Mouse (Mus musculus) frontal cortex, postnatal 36 days (tissue): ENCODE measurements at regions not wholly inside any gene's neighbourhood (a gene's known extent, or its start where the extent isn't known, plus 50 kb on each side); places are given as distances from the start of the nearest gene placed in this dataset.

Source experiments
- DNase-seq, 2 experiments: peaks; one replicate each; pipeline ENCODE4 v3.0.0; 2022; ENCODE audit warnings: low spot score in 2 of 2

DNA sequence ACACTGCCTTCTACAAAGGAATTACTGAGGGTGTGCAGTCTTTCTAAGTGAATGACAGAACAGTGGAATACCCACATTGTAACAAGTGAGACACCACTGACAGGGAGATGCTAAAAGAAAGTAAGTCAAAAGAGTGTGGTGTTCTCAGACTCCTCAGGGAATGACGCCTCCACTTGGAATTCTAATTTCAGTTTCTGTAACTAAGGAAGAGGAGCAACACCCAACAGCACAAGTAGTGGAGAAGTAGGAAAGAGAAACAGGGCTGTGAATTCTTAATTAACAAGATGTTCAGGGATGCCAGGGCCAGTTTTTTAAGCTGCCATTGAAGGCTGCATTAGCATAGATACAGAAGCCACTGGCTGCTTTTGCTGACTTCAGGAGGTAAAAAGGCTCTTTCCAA, 81.4 kb downstream of the Fscb start:
- DNase-seq, result peak; percentile 25 to 61

DNA sequence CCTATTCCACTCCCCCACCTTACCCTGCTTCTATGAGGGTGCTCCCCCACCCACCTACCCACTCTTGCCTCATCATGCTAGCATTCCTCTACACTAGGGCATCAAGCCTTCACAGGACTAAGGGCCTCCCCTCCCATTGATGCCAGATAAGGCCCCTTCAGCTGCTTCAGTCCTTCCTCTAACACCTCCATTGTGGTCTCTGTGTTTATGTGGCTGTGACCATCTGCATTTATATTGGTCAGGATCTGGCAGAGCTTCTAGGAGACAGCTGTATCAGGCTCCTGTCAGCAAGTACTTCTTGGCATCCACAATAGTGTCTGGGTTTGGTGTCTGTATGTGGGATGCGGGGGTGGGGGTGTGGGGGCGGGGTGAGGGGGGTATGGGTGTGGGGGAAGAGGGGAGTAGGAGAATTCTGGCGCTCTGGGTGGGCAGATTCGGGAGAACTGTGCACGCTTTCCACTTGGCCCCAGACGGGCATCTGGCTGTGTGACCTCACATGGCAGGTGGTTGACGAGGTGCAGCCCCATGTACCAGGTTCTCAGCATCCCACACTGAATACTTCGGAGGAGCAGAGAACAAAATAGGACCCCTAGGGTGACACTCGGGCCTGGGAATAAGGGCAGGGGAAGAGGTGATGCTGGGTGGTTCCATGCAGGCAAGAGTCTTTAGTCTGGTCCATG, 84.6 kb downstream of the Fscb start:
- peak in 1 of 2 experiments; percentile 6 for DNase-seq

DNA sequence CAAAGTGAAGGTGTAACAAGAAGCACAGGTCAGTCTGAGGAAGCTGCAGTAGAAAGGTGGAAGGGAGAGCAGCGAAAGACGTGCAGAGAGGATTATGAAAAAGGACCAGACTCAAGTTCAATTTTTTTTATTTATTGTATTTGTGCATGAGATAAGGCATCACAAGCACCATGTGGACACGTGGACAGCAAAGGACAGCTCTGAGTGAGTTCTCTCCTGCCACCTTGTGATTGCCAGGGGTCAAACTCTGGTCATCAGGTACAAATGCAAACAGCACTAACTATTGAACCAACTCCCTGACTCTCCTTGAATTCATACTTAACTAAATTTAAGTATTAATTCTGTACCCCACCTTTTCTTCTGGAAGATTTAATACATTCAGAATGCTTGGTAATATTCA, 109.5 kb downstream of the Fscb start:
- DNase-seq, result no peak

DNA sequence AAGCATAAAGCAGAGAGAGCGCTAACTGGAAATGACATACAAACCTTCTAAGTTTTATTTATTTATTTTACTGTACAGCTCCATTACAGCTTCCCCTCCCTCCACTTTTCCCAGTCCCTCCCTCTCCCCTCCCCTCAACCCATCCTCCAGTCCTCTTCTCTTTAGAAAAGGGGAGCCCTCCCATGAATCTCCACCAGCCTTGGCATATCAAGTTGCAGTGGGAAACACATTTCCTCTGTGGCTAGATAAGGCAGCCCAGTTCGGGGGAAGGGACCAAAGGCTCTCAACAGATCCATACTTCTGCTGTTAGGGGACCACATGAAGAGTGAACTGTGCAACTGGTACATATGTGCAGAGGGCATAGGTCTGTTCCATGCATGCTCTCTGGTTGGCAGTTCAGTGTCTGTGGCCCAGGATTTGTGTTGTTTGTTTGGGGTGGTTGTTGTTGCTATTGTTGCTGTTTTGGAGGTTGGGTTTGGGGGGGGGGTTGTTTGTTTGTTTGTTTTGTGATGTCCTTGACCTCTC, 112.8 kb downstream of the Fscb start:
- no peak for DNase-seq

DNA sequence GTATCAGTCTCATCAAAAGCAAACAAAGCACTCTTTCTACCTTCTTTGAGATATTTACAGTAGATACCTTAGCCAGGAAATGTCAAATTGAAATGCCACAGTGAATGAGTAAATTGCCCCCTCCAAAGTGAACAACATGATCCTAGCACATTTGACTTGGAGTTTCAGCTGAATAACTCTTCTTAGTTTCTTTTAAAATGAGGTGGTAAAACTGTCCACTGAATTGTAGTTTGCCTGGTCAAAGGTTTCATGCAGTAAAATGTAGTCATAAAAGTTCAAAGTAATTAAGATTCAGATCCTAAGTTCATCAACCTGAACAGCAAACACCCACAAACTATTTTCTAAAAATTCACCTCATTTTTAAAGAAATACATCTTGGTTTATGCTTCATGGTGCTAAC, 113.8 kb downstream of the Fscb start:
- no peak for DNase-seq

DNA sequence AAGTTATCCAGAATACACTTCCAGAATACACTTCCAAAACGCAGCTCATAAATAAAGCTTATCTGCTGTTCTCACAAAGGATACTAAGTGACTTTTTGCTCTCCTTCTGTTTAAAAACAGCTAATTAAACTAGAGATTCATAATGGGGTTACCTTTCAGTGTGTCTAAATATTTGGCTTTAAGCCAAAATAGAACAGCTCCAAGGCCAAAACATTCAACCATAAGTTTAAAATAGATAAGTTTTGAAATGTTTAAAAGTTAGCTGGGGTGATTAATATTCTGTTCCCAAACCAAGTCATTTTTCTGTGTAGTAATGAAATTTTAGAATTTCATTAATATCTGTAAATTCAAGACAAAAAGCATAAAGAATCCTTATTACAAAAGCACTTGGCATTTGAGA, 130.7 kb downstream of the Fscb start:
- no peak for DNase-seq

DNA sequence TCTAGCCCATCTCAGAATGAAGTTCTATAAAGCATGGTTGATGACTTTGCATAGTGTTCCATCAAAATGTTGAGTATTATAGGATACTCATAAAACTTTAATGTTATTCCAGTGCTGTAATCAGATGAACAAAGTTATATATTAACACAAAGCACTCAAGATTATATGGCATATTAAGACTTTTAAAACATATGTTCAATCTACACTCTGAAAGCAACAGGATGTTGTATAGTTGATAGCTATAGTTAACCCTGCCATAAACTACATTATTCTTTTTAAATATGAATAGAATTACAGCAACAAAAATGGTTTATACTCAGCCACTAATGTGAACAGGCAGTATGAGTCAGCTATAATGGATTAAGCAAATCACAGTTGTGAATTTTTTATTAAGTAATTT, 139.3 kb downstream of the Fscb start:
- no peak for DNase-seq
